Mouse (Mus musculus) thymus, adult 2 months (tissue): ENCODE measurements around the gene Bsn.

Experiments used
- CTCF ChIP-seq: fragments of 200-500 bp; IDR thresholded peaks from 2 replicates; pipeline ENCODE4 v1.5.1; 2012; ENCODE audit warnings: mild to moderate bottlenecking, control low read depth, low read length, moderate library complexity, borderline replicate concordance; ENCODE audit not compliant: control insufficient read depth, poor library complexity, insufficient read depth; ENCODE audit errors: extremely low read depth
- POLR2A ChIP-seq: fragments of 200-500 bp; IDR thresholded peaks from 2 replicates; pipeline ENCODE4 v1.6.1; 2012; ENCODE audit warnings: mild to moderate bottlenecking, low read length, control low read depth, moderate library complexity; ENCODE audit not compliant: control insufficient read depth, poor library complexity, insufficient read depth; ENCODE audit errors: extremely low read depth

DNA sequence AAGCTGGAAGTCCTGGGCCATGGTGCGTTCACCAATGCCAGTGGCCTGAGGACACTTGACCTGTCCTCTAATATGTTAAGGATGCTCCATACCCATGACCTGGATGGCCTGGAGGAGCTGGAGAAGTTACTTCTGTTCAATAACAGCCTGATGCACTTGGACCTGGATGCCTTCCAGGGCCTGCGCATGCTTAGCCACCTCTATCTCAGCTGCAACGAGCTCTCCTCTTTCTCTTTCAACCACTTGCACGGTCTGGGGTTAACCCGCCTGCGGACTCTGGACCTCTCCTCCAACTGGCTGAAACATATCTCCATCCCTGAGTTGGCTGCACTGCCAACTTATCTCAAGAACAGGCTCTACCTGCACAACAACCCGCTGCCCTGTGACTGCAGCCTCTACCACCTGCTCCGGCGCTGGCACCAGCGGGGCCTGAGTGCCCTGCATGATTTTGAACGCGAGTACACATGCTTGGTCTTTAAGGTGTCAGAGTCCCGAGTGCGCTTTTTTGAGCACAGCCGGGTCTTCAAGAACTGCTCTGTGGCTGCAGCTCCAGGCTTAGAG, 136.4 kb downstream of the Bsn start:
- no peak for TF ChIP-seq CTCF
- TF ChIP-seq POLR2A = no peak
